Mouse (Mus musculus) layer of hippocampus, adult 6 months (tissue): Measurements from ENCODE around the gene Thumpd2. TPM values are rescaled to one million over a fixed set of nuclear protein-coding genes. Genes with fewer than 3 reads are reported as not detected.

Experiments
- long read RNA-seq, 2 experiments: library from polyadenylated mRNA; unstranded; transcript quantifications; one replicate each; pipeline ENCODE4 v2.0.0; 2019 to 2020
- polyA plus RNA-seq: library from polyadenylated mRNA; unstranded; fragments of <200 nt; fragmentation: Nextera tagmentation; gene quantifications from 2 replicates; pipeline ENCODE4 v1.2.3, GENCODE M21; 2021

Gene Thumpd2
- polyA plus RNA-seq, result 5.5 and 7.1 TPM in 2 replicates
- long read RNA-seq, experiment 1, transcript Thumpd2-201 (10 exons, 1,833 nt), result major isoform, 6 of 16 reads
- long read RNA-seq, experiment 1, partial matches to known transcripts, result 1 of 16 reads
- long read RNA-seq, experiment 1, other reads (novel, unspliced or antisense), result 8 of 16 reads
- long read RNA-seq, experiment 2, transcript Thumpd2-201 (10 exons, 1,833 nt), result major isoform, 42 of 63 reads
- long read RNA-seq, experiment 2, partial matches to known transcripts, result 0 of 63 reads
- long read RNA-seq, experiment 2, other reads (novel, unspliced or antisense), result 21 of 63 reads

GRCm38 (mm10) chr17:81064979-81065311, at the start of gene Thumpd2:
Gene Thumpd2 (minus strand): TSS chr17:81065082.

Other genes with a start within 250 kb of the Thumpd2 start
- 67.5 and 89.0 TPM in 2 replicates for gene Tmem178, start 120.5 kb downstream of the Thumpd2 start, polyA plus RNA-seq